Mouse (Mus musculus) B cell, adult 2 months (primary cell): ENCODE data around the gene Iqgap2.

ENCODE experiments used
- DNase-seq, 2 experiments: peaks; one replicate each; pipeline ENCODE4 v3.0.0; 2022

The Iqgap2 gene

DNA sequence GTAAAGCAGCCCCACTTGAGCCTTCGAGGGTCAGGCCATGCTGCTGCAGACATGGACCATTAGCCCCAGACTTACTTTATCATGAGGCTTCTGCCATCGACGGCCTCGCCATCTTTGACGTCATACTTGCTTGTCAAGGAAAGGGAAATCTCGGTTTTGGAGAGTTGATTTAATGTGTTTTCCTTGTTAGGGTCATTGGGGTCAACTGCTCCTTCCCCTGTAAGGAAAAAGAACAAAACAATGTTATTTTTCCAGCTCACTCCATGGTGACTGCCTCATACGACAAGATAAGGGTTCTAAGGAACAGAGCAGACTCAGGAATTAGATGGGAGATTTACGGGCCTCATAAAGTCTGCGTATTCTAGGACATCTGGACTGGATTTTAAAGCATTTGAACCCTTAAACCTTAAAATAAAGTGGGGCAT is 245.0 kb downstream of the Iqgap2 start:
- no peak for DNase-seq

DNA sequence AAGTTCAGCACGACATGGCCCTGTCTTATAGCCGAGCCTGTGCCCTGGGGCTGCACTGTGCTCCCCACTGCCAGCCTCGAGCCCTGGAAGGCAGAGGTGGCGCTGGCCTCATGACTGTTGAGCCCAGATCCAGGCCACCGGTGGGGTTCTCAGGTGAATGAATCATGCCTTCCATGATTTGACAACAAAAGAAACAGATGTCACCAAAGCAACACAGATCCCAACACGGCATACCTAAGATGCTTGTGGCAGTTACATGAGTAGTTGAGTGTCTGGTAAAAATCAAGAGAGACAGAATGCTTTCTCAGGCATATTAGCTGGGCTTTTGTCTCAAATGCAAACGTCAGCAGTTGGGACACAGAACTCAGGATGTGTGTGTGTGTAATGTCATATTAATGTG is 248.0 kb downstream of the Iqgap2 start:
- no peak for DNase-seq

DNA sequence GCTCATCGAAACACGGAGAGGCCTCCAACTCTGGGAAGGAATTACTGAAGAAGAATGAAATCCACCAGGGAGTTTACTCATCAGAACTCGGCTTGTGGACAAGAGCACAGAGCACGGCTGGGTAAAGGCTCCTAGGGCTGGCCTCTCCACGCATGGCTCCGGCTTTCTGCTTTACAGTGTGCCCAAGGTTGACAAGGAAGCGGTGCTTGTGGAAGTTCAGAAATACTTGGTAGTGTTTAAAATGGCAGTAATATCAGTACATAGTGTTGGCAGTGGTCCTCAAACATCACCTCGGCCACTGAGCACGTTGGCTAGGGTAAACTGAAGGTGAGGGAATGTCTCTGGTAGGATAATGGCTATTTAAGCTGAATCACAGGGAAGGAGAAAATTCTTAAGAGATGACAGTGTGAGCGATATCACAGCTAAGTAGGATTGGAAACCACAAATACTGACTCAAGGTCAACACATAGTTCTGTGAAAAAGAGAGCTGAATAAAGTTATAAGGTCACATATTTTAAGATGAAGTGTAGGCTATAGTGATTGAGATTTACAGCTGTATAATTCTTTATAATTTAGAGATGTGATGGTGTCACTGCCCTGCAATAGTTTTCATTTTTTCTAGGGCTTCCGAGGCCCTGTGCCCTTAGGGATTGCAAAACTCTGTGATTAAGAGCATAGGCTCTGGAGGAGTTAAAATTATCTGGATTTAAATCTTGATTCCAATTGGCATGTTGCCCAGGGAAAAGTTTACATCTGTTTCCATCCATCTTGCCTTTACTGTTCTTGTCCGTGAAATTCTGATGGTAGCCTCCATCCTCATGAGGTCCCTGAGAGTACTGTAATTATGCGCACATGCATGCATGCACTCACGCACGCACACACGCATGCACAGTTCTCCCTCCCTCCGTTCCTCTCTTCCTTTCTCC is 250.4 kb downstream of the Iqgap2 start:
- no peak for DNase-seq

DNA sequence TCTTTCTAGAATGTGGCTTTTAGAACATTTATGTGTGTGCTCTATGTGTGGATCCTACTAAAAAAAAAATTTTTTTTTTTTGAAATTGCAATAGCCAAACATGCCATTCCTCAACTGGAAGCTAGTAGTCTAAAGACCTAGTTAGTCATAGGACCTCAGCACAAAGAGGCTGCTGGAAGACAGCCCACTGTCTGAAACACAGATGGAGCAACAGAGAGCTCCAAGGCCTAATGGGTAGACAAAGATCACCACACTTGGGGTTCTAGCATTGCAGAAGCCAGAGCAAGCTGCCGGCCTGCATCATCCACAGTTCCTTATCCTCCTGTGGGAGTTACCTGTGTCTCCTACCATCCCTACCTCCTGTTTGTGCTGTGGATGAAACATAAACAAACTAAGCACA is 251.3 kb downstream of the Iqgap2 start:
- no peak for DNase-seq

DNA sequence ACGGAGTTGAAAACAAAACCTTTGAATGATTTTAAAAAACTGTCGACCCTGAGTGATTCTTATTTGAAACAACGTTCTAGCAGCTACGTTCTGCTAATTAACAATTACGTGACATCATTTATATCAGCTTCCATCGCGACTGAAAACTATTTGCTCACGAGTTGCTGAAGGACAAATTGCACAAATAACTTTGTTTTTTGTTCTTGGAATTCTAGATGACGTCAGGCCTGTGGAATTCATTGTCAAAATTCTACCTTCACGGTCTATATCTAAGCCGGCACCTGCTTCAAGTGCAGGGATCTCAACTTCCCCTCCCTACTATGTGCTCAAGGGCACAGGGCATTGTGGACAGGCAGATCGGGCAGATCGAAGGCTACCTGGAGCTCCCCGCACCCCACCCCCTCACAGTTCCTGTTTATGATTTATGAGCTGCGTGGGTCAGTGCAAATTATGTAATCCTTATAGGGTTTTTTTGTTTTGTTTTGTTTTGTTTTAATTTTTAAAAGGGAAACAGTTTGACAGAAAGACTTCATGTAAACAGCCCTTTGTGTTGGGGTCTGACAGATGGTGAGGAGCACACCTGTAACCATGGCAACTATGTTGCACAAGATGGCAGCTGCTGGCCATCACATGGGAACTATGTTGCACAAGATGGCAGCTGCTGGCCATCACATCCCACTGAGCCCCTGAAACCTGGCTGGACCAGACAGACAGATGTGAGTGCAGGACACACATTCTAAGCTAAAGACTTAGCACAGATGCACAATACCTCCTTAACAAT is 252.2 kb downstream of the Iqgap2 start:
- DNase-seq: no peak

DNA sequence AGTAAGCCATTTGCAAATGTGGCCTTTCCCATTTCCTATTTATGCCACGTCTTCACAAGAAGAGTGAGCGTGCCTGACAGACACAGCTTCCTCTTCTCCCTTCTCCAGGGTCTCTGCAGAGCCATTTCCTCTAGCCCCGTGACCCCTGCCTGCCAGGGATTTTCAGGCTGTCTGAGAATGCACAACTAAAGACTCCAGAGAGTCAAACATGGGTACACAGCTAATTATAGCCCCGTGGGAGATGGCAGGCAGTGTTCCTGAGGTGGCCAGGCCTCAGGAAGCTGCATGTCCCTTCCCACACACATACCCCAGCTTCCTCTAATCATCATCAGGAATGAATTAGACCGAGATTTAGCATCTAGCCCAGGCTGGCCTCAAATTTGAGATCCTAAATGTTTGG is 252.8 kb downstream of the Iqgap2 start:
- DNase-seq: no peak

DNA sequence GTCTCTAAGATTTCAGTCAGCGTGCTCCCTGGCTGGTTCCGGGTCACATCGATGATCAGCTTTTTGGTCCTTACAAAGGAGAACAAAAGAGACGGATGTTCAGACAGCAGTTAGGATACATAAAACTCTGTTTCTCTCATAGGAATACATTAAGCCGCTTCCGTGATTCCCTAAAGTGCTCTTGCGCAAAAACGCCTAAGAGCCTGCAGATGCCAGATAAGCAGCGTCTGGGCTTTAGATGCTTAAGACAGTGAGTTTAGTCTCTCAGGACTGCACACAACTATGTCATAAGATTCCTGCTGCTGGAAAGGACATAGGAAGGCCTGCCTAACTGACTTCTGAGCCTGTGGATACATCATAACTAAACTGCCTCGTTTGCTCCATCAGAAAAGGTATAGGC is 254.0 kb downstream of the Iqgap2 start:
- no peak for DNase-seq

DNA sequence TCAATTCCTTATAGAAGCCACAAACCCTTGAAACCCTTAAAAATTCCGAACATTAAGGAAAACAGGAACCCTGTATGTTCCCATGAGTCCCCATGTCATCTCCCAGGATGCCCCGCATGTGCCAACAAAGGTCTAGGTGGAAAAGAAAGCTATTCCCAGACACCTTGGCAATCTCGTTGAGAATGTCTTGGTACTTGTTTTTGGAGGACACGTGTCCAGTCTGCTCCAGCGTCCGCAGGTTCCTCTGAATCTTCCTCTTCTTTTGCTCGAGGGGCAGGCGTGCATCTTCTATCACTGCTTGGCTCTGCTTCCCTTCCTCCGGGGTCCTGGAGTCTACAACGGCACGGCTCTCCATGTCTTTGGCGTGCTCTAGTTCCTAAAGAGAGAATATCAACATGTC is 256.4 kb downstream of the Iqgap2 start:
- DNase-seq: no peak

DNA sequence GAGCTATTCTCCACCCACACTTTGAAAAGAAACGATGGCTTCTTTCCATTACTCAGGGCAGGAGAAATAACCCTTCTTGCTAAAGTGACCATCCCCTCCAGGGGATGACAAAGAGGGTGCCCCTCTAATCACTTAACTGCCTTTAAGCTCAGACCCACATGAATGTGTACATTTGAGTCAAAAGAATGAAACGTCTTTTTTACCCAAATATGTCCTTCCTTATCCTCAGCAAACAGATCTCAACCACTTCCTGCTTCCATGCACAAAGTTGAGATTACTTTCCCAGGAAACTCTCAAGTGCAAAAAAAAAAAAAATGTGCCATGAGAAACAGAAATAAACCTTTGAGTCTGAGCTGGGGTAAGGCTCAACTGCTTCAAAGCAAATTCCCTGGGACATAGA is 257.3 kb downstream of the Iqgap2 start:
- DNase-seq: no peak

DNA sequence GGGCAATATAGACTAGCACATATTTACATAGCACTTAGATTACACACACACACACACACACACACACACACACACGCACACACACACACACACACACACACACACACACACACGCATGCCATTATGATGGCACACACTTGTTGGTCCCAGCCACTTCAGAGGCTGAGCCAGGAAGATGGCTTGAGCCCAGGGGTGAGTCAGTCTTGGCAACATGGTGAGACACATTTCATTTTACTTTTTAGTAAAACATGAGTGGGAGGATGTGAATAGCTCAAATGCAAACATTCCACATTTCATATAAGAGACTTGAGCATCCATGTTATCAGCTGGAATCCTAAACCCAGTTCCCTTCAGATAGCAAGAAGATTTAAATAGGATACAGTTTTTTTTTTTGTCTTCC is 258.3 kb downstream of the Iqgap2 start:
- no peak for DNase-seq

DNA sequence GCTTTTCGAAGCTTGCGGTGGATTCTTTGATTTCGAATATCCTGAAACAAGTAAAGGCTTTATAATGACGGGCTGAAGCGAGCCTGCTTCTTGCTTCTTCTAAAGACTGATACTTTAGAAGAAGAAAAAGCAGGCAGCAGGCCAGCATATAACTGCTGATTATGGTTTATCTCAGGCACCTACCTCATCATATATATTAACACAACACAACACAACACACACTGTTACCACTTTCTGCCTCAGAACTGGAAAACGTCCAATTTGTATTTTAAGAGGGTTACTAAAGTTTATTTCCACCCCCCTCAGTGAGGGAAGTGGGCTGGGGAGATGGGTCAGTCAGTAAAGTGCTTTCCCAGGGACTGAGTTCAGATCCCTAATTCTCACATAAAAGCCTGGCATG is 259.6 kb downstream of the Iqgap2 start:
- no peak for DNase-seq

DNA sequence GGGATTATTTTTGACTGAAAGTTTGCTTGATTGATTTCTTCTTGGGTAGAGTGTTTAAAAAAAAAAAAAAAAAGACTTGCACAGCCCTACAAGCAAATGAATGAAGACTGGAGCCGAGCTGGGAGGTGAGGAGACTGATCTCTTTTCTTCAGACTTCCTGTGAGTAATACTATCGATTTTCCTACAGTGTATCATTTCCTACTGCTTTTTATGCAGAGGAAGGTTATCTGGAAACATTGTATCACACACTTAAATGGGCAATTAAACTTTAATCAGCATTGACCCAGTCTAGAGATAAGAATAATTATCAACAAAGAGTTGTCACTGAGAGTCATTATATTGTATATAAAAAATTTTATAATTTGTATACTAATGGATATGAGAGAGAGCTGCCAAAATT is 261.0 kb downstream of the Iqgap2 start:
- no peak for DNase-seq

DNA sequence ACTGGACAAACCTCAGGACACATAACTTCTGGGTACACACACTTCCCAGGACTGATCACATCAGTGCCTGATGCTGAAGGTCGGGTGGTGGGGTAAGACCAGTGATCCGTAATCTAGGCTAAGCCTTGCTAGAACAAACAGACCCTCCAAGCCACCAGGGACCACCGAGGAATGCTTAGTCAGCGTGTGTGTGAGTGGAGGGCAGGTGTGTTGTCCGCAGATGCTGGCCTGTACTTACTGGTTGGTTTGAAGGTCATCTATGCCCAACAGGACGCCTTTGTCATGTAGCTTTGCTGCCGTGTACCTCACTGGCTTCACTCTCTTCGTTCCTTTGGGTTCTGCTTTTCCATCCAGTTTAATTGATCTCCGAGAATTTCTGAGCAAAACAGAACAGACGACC is 262.0 kb downstream of the Iqgap2 start:
- no peak for DNase-seq

DNA sequence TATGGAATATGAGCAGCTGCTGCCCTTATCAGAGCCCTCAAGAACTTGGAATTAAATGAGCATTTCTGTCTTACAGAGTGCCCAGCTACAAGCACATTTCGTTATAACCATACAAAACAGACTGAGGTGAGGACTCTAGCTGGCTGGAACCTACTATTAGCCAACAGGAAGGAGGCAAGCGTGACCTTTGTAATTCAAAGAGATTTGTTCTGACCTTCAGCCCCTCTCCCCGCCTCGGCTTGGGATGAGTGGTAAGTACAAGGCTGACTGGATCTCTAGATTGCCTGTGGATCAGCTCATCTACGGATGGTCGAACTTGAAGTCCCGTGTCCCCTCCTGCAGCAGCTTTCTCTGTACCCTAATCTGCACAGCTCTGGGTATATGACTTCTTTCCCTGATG is 265.0 kb downstream of the Iqgap2 start:
- no peak for DNase-seq

DNA sequence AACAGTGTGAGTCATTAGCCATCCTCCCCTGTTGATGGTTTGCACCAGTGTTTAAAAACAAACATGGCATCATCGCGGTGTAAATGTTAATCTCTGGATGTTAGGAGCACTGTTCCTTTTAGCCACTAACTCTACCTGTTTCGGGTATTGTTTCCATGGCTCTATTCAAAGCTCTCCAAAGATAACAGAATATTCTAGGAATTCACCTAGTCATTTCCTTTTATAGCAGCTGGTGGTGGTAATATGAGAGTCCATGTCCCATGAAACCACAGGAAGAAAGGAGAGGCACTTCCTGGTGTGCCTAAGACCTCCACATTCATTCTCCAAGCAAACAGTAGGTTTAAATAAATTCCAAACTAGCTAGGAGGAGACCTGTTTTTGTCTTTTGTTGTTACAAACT is 268.7 kb downstream of the Iqgap2 start:
- DNase-seq: no peak

DNA sequence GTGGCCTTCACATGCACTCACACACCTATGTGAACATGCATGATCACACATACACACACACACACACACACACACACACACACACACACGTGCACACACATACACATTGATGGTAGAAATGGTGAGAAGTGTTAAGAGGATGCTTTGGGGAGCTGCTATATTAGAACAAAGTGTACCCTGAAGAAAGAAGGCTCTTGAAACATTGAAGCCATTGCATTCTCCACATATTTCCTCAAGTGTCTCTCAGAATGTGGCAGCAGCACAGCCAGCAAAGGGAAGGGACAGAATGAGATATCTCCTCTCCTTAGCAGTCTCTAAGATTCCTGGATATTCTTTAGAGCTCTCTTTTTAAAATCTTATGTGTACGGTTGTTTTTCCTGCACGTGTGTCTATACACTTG is 270.2 kb downstream of the Iqgap2 start:
- no peak for DNase-seq

DNA sequence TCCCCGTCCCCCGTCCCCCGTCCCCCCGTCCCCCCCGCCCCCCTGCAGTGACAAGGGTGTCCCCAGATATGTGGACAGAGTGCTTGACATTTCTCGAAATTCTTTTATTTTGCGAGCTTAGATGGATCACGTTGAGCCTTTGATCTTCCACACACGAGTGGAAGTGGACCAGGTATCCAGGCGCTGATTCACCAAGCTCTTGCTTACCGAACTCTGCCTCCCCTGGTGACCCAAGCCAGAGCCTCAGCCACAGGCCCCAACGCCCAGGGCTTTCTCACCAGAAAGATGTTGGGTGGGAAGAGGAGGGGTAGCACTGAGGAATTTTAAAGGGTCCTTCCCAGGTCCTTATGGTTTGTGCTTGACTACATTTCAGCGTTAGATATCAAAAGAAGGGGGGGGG is 272.9 kb downstream of the Iqgap2 start:
- no peak for DNase-seq

DNA sequence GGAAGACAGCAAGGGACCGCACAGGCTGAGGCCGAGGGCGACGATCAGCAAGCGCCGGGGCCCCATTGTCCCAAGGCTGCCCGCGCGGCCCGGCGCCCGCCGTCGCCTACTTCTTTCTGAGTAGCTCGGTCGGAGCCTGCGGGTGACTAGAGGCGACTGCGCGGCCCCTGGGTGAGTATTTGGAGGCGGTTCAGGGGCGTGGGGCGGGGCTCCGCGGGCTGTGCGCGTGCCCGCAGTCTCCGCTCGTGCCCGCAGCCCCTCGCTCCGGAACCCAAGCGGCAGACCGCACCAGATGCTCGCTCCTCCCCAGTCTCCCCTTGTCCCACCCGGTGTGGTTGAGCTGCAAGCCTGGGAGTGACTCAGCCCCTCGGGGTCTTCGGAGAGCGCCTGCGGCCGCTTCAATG is 273.4 kb downstream of the Iqgap2 start, which contains the start of gene F2r:
Gene F2r (minus strand): TSS at position 179 of the 404 bp plus-strand sequence.
- peak; percentile 70 to 71 for DNase-seq

DNA sequence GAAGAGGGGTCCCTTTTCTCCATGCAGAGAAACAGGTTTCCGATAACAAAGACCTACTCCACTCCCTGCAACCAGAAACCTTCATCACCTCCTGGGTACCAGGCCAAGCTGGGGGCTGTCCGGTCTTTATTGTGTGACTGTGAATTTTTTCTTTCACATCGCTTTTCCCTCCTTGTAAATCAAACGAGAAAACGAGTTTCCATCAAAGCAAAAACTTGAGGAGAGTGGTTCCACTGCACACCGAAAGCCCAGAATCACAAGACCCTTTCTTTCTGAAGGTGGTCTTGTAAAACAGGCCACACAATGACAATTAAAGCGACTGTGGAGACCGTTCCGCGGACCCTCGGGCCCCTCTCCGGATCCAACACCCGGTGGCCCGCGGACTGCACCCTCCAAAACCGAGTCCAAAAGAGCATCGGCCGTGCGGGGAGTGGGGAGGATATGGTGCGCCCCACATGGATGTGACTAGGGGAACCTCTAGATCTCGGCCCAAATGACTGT is 274.0 kb downstream of the Iqgap2 start:
- DNase-seq: peak in 1 of 2 experiments; percentile 11

DNA sequence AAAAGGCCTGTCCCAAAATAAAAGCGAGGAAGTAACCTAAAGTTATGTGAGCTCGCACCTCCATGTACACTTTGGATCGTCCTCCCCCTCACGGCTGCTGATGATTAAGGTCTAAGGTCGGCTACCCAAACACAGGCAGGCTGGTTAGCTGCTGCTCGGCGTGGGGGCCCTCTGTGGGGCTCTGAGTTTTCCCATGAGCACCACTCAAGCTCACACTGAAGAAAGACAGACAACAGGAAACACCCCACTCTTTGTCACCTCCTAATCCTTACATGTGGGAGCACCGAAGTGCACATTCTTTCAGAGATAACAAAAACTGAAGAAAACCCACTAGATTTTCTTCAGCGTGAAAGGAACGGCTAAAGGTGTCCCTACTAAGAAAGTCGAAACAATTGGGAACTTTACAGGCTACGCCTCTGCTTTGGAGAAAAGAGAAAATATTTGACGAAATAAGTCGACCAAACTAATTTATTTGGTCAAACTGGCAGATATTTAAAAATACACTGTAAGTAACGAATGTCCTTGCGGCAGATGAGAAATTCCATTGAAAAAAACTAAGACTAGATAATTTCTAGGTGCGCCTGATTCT is 274.5 kb downstream of the Iqgap2 start:
- DNase-seq: peak in 1 of 2 experiments; percentile 9

DNA sequence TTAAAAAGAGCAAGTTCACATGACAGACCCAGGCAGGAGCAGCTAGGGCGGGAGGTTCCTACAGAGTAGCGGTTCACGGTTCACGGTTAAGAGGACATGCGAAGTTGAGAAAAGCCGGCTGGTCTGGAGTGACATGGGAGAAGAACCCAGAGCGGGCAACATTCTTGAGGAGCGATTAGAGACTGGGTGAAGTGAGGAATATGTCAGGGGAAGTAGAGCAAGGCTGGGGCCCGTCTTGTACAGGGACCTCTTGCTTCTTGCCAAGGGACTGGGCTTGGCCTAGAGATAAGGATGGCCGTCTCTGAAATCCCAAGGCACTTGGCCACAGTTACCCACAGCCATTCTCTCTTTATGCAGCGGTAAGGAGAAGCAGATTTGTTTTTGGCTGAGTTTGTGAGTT is 275.2 kb downstream of the Iqgap2 start:
- no peak for DNase-seq

DNA sequence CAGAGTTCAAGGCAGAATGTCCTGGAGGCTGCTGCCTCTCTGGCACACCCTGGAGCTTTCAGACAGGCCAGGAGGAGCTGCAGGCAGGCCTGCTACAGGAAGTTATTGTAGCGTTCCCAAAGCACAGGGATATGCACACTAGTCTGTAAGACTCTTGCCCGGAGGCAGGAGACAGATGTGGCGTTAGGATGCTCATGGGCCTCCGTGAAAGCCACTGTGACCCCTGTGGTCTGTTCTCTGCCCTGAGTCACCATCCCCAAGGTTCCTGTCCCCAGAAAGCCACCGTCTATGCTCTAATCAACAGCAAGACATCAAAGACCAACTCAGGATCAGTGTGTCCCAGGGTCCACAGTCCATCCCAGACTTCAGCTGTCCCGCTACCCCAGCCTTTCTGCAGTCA is 277.0 kb downstream of the Iqgap2 start:
- no peak for DNase-seq

DNA sequence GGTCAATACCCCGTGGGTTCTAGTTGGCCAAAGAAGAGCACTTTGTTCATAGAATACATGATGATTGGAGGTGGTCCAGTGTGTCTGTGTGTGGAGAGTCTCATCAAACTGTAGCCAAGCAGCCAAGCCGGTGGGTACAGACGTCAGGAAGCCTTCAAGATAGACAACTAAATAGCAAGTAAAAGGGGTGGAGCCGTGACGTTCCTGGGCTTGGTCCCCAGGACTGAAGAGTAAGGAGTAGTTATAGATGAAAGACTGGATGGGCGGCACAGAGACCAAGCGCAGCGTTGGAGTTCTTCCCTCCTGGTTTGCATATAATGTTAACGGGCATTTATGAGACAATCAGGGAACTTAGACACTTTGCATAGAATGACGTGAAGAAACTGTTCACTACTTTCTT is 279.5 kb downstream of the Iqgap2 start:
- no peak for DNase-seq

DNA sequence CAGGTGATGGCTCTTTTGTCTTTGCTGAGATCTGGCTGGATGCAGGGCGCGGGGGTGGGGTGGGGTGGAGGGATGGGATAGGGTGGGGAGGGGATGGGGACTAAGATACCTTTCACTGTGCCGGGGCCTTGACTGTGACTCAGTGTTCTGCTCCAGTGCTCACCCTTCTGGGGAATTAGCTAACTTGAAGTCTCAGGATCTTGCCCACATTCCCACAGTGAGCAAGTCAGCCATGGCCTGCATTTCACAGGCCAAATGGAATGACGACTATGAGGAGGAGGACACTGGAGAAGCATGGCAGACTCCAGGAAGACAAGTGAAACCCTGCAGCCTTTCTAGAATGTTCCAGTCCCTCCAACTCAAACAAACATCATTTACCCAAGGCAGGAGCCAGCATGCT is 280.0 kb downstream of the Iqgap2 start:
- no peak for DNase-seq
